Mouse (Mus musculus): ENCODE measurements at regions not wholly inside any gene's neighbourhood (a gene's known extent, or its start where the extent isn't known, plus 50 kb on each side); places are given as distances from the start of the nearest gene placed in this dataset.

DNA sequence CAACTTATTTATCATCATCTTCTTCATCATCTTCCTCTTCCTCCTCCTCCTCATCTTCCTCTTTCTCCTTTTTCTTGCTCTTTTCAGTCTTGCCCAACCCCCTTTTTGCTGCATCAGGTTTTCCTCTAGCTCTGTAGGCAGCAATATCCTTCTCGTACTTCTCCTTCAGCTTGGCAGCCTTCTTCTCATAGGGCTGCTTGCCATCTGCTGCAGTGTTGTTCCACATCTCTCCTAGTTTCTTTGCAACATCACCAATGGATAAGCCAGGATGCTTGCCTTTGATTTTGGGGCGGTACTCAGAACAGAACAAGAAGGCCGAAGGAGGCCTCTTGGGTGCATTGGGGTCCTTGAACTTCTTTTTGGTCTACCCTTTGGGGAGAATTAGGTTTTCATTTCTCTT is 98.7 kb upstream of the Lin7c start:
- DNase-seq (ENCODE audit: low spot score in 2 of 2), result peak; percentile 5 to 13

DNA sequence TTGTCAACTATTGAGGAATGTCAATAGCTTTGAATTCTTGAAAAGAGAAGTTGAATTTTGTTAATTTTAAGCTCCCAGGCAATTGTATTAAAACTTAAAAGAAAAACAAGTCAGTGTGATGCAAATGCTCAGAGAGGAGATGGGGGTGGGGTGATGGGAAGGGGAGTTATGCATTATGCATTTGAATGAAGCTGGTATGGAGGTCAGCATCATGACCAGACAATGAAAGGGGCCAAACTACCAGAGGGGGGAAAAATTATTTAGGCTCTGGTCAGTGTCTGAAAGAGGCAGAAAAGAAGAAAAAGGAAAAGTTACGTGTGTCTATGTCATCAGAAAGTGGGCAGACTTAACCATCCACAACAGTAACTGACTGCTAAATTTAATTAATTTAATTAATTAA is 73.7 kb upstream of the Lin7c start:
- no peak for DNase-seq (ENCODE audit: low spot score in 2 of 2)

DNA sequence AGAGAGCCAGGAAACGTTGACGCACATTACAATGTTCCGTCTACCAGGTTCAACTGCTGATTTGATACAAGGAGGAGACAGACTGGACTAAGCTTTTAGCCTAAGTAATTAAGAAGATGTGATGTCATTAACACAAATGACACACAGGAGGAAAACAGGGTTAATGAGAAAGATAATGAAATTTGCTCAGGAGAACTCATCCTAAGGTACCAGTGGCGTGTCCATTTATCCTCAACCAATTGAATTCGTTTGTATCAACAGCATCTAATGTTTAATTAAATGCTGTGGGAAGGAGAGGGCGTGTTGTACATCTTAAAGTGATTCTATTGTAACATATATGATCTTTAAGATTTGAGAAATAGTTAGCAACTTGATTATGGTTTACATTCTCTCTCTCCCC is 70.3 kb upstream of the Lin7c start:
- DNase-seq (ENCODE audit: low spot score in 2 of 2), result no peak

DNA sequence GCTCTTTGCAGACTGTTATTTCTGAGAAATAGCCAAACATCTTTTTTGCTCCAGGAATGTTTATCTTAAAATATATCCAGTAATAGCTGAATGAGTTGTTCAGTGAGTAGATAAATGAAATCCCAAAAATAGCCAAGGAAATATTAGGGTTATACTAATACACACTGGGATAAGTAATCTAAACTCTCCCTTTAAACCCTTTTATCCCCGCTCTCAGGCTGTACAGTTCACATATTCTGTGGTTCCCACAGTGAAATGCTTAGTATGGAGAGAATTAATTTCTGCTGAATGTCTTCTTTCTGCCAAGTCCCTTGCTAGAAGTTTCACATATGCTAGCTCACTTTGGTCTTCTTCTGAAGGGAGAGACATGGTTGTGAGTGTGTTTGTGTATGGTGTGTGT is 69.8 kb upstream of the Lin7c start:
- DNase-seq (ENCODE audit: low spot score in 2 of 2), result no peak

DNA sequence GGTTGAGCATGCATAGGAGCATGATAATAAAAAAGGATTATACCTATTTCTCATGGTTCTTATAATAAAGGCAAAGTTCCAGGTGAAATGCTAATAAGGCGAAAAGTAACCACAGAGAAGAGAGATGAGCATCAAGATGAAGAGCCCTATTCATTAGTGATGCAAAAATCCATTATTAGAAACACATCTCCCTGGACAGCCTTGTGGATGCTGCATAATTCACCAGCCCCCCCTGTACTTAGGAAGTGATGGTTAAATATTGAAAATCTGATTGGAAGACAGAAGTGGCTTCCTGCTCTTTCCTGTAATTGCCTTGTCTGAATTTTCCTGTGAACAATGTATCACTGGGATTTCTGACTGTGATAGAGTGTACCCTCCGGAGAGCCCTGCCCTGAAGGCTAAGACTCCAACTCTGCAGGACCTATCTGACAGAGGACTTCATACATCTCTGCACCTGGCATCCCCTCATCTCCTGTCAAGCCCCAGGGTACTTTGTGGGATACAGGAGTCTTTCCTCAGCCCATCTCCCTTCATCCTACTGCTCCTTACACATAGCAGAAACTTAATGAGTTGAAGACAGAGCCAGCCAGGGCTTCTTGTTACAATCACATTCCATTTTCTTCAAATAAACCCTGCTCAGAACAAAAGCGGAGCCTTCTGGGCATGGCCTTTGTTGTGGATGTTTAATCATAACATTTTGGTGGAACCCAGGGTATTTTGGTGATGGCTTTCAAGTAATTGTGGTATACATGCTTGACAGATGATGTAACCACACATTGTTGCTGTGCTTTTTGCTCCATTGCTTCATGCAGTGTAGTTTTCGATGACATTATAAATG is 67.4 kb upstream of the Lin7c start:
- DNase-seq (ENCODE audit: low spot score in 2 of 2), result no peak

DNA sequence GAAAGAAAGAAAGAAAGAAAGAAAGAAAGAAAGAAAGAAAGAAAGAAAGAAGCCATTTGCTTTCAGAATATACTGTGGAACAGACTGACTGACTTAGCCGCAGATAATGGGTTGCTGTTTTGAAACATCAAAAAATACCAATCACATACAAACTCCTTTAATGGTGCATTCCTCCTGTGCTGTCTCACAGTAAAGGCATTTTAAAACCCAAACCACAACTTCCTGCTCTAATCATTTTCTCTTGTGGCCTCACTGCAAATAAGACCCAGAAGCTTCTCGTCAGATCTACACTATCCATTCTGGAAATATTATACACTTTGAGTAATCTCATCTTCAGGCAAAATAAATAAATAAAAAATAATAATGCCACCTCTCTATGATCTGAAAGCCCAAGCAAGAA is 50.4 kb upstream of the Lin7c start:
- no peak for DNase-seq (ENCODE audit: low spot score in 2 of 2)

Measured in layer of hippocampus, adult 18-20 months (tissue).